Mouse (Mus musculus) C2C12 (cell line): Measurements from ENCODE around the gene Gk.

Experiments used
- CEBPB ChIP-seq: IDR thresholded peaks from one replicate; pipeline ENCODE4 v1.6.1; 2011; ENCODE audit warnings: low read depth, mild to moderate bottlenecking, control low read depth, moderate library complexity
- CTCF ChIP-seq: IDR thresholded peaks from one replicate; pipeline ENCODE4 v1.5.1; 2011; ENCODE audit not compliant: control insufficient read depth, insufficient read depth, insufficient read length
- MAX ChIP-seq: IDR thresholded peaks from one replicate; pipeline ENCODE4 v1.6.1; 2011; ENCODE audit warnings: mild to moderate bottlenecking, control low read depth
- USF1 ChIP-seq: IDR thresholded peaks from one replicate; pipeline ENCODE4 v1.6.1; 2011; ENCODE audit warnings: low read depth, mild to moderate bottlenecking, control low read depth, moderate library complexity

DNA sequence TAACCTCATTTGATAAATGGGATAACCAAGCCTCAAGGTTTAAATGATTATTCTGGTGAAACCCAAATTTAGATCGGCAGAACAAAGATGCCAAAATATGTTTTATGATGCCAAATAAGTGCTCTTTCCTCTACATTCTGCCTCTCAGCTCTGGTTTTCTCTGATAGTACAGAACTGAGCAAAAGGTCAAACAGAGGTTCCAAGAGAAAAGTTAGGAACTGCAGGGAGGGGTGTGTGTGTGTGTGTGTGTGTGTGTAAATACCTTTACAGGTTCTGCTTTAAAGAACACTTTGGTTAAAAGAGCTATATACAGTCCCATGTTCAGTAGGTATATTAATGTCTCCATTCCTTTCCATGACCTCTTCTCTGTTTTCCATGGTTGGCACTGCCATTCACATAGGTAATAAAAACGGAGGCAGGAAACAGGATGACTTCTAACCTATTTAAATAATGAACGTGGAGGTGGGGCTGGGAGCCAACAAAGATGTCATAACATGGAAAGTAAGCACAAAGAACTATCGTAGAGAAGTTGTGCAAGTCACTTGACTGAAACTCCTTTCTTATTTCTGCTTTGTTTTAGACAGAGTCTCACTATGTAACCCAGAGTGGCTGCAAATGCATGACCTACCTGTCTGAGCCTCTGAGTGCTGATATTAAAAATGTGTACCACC is 28.2 kb upstream of the Gk start:
- TF ChIP-seq USF1 (no peak), CEBPB (no peak), CTCF (no peak), MAX (no peak)
